Mouse (Mus musculus) urinary bladder, postnatal 14 days (tissue): Measurements from ENCODE around the gene Abca4.
A peak's percentile ranks its signal among the peaks of the same experiment; 100 is the strongest.

Experiments
- DNase-seq: peaks from one replicate; pipeline ENCODE4 v3.0.0; 2021; ENCODE audit warnings: low spot score

The Abca4 gene

DNA sequence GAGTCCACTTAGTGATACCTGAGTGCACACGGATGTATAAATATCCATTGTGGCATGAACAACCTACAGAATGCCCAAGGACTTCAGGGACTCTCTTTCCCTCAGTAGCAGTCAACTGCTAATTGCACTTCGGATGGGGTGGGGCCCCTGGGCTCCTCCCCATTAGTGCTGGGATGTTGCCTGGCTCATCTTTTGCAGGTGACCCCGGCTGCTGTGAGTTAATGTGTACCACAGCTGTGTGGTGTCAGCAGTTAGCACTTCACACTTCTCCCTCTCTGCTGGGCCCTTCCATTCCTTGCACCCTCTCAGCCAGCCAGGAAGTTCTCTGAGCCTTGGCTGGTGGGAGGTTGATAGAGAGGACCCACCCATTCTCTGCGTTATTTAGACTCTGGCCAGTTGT, 65.2 kb downstream of the Abca4 start:
- no peak for DNase-seq

DNA sequence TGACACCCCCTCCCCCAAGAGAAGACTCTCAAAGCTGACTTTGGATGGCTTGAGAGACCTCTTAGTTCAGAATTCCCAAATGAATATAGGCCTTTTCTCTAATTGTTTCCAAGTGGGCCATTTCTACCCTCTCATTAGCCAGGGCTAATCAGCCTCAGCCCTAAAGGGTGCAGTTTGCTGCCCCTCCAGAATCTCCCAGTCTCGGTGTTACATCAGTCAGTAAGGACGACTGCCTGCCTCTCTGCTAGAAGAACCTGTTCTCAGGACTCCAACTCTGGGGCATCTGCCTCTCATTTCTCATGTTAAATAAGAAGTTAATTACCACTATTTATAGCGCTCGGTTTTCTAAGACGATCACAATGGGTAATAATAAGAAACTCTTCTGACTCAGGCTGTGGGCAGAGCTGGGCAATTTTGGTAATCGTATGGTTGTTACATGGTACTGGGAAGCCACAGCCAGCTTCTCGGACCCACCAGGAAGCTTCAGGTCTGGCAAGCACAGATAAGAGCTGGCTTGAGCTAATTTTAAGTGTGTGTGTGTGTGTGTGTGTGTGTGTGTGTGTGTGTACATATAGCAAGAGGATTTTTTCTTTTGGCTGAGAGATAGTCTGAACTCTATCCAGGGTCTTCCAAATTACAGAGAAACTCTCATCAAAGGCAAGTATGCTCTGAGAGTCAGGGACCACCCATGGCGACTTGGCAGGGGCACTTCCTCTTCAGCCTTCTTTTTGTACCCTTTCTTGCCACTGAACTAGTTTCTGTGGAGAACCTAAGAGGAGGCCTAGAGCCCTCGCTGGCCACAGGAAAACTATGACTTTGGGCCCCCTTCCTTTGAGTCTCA, 67.1 kb downstream of the Abca4 start:
- DNase-seq: no peak

GRCm38 (mm10) chr3:122118651-122119214, 74.5 kb downstream of the Abca4 start:
- no peak for DNase-seq

- no peak for DNase-seq
Measured at GRCm38 (mm10) chr3:122119733-122120132, 75.5 kb downstream of the Abca4 start.

DNA sequence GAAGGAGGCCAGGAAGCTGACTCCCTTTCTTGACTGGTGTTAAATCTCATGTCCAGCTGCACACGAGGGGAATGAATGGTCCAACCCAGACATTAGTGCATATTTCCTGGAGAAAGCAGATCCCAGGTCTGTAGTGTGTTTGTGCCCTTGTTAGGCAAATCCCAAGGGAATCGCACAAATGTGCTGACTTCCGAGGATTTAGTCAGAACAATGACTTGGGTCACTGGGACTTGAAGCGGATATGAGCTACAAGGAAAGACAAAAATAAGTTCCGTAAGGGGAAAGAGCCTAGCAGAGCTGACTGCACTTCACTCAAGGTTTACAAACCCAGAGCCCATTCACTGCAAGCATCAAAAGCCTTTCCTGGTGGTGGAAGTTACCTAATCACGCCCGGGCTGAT, 76.0 kb downstream of the Abca4 start:
- no peak for DNase-seq

- DNase-seq: peak; percentile 94
Measured at GRCm38 (mm10) chr3:122122127-122122663, 78.0 kb downstream of the Abca4 start.

DNA sequence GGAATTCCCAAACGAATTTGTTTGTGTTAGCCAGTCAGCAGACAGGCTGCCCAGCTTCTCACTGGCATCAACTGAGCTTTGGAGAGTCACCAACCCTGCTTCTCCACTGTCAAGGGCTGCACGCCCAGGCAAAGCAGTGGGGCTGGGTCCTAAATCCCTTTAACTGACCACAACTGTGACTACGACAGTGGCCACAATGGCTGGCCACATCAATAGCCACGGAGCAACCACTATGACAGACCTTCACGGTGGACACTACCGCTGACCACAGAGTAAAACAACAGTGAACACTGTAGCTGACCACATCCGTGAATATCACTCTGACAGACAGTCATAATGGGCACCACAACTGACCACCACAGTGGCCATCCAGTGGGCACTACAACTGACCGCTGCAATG, 78.6 kb downstream of the Abca4 start:
- no peak for DNase-seq

DNA sequence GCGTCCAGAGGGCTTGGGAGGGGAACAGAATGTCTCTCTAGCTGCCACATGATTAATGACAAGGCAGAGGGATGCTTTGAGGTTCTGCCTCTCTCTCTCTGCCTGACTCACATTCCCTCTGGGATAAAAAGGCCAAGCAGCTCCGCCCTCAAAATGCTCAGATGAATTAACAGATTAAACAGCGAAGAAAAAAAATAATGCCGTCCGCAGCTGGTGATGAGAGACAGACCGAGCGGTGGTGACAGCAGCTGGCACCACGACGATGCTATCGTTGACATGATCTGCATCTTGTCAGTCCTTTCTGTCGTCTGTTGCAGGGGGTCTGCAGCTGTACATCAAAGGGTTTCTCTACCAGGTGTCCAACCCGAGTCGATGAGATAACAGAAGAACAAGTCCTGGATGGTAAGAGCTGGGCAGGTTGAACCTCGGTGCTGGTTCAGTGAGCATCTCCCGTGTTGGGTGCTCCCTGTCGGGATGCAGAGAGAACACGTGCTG, 84.8 kb downstream of the Abca4 start:
- DNase-seq: no peak

DNA sequence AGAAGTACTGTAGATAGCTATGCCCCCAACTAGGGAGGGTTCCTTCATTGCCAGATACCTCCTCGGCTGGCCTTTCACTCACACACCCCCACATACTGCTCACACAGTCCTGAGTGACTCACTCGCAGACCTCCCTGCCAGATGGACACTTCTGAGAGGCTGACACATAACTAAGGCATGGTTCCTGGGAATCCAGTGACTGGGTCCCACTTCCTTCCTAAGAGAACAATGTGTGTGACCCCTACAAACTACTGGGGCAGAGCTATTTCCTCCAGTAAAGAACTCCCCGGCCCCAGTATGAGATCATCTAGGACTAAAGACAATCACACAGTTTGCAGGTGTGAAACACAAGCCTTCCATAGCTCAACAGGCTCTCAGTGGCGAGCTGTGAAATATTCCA, 86.5 kb downstream of the Abca4 start:
- DNase-seq: peak; percentile 58

- DNase-seq: peak; percentile 34
Measured at GRCm38 (mm10) chr3:122131633-122132032, 87.4 kb downstream of the Abca4 start.

DNA sequence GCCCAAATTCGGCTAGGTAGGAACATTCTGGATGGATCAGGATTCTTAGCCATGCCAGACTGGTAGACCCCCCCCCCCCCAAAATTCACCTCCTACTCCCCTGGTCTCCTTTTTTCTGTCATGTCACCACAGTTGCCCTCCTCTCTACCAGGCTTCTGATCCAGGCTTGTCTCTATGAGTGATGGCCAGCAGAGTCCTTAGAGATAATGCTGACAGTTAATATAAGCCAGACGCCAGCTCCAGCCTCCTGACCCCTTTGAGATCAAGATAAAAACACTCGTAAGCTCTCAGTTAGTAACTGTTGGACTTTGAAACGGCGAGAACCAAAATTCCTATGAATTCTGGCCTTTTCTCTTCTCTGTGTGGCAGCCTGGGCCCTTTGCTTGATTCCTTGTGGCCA, 89.0 kb downstream of the Abca4 start:
- DNase-seq: no peak

GRCm38 (mm10) chr3:122133840-122134239, 89.6 kb downstream of the Abca4 start:
- no peak for DNase-seq

DNA sequence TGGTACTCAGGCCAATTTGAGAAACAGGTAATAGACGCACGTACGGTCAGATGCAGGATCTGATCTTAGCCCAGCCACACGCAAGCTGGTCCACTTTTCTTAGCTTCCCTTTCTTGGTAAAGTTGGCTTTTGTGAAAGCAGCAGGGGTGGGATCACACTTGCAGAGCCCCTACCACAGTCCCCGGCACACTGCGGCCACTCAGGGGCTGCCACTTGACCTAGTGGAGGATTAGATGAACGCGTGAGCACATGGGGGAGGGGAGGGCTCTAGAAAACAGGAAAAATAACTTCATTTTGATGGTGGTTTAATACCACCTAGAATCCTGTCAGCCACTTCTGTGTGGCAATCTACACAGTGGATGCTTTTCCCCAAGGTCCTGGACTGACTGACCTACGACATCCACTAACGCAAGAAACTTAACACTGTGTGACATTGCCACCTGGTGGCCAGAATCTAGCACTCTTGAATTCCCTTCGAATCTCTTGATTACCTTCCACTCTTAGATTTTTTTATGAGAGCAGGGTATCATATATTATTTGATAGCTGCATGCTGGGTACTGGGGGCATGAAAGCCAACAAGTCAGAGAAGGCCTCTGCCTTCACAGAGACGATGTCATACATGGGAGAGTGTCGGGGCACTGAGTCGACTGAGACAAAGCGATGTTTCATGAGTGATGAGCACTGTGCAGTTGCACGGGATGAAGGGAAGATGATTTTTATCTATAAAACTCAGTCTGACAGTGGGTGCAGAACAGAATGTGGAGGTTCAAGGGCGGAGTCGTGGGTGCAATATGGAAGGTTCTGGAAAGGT, 96.6 kb downstream of the Abca4 start:
- DNase-seq: peak; percentile 68

- DNase-seq: no peak
Measured at GRCm38 (mm10) chr3:122142256-122142922, 98.1 kb downstream of the Abca4 start.

DNA sequence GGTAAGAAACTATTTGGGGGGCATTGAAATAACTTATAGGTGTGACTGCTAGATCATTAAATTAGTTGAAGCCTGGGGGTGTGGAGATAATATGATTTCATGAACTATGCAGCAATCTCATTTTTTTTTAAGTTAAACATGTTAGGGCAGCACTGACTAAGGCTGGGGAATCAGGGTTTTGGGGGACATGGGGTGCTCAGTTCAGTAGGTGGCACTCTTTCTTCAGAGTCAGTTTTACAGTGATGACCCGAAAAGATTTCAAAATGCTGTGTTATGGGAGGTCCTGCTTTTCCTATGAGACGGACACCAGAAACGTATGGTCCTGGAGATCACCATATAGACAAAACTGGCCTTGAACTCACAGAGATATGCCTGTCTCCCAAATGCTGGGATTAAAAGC, 99.2 kb downstream of the Abca4 start:
- no peak for DNase-seq

DNA sequence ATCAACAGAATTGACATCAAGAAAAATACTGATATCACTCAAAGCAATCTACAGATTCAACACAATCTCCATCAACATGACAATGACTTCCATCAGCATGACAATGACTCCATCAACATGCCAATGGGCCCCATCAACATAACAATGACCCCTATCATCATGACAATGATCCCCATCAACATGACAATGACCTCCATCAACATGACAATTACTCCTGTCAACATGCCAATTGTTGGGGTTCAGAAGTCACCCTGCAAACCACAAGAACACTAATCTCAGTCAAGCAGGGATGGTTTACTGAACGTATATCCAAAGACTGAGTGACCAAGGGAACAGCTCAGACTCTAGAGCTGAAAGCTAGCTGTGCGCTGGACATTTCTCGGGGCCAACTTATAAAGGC, 101.2 kb downstream of the Abca4 start:
- DNase-seq: no peak

DNA sequence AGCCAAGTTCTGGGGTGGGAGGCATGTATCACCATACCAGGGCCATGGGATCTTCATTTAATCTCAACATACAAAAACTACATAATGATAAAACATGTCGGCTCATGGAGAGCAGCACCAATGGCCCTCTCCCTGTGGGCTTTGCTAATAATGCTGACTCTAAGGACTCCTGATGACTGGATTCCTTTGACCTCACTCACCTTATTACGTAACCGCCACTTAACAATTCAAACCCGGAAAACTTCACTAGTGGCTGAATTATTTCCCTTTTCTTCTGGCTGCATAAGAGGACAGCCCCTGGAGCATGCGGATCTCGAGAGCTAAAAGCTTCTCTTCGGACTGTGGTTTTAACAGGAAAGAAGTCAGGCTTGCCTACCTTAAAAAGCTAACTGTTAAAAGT, 106.6 kb downstream of the Abca4 start:
- DNase-seq: no peak

- no peak for DNase-seq
Measured at GRCm38 (mm10) chr3:122152431-122152830, 108.2 kb downstream of the Abca4 start.

DNA sequence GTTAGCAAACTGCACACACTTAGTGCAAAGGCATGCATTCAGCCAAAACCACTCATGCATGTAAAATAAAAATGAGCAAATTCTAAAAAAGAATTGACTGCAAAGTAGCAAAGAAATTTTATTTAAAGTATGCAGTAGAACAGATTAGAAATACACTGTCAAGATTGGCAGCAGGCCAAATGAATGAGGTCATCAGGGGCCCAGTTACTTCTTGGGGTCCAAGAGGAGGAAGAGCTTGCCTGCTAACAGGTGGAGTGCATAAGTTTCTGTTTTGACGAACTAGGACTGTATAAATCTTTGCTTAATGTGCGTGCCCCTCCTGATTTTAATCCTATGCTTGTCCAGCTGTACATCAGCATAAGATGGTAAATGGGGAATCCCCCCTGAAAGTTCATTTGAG, 109.8 kb downstream of the Abca4 start:
- DNase-seq: no peak

- no peak for DNase-seq
Measured at GRCm38 (mm10) chr3:122159447-122159846, 115.2 kb downstream of the Abca4 start.

- peak; percentile 73 for DNase-seq
Measured at GRCm38 (mm10) chr3:122169616-122170178, 125.5 kb downstream of the Abca4 start.
